Mouse (Mus musculus) forelimb bud, embryonic 11.5 days (tissue): Measurements from ENCODE around the gene Rbm11.
A peak's percentile ranks its signal among the peaks of the same experiment; 100 is the strongest.

Experiments
- DNase-seq: peaks from one replicate; pipeline ENCODE4 v3.0.0-alpha.2; 2012; ENCODE audit warnings: low read depth, low spot score

The Rbm11 gene

GRCm38 (mm10) chr16:75592671-75593500, at the start of gene Rbm11:
TSS of gene Rbm11 (plus strand) at chr16:75592844.
- peak; percentile 73 for DNase-seq

DNA sequence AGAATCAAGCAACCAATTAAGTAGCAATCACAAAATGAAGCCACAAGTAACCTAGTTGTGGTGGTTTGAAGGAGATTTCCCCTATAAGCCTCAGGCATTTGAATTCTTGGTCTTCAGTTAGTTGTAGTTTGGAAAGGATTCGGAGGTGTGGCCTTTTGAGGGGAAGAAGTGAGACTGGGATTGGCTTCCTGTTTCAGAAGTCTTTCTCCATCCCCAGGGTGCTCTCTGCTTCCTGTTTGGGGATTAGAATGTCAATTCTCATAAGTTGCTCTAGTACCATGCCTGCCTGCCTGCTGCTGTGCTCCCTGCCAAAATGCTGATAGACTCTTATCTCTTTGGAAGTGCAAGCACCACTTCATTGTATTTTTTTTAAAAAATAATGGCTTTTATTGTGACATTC, 47.3 kb upstream of the Rbm11 start:
- no peak for DNase-seq

- no peak for DNase-seq
These were observed 29.7 kb upstream of the Rbm11 start for GRCm38 (mm10) chr16:75562910-75563309.

GRCm38 (mm10) chr16:75582279-75582678, 10.4 kb upstream of the Rbm11 start:
- no peak for DNase-seq

DNA sequence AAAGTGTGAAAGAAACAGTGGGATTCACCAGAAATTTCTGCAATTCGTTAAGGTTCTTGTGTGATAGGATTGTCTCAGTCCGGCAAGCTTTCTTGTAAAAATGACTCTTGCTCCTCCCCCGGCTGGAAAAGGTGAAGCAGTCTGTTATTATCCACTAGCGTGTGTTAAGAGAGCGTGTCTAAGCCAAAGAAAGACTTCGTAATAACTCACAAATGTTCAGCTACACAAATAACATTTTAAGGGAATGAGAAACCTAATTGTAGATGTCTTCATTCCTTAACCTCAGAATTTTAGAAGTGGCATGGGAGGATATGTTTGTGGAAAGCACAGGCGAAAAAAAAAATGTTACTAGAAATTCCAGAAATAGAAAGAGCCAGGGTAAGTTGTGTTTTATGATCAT, 6.7 kb upstream of the Rbm11 start, which contains the start of gene Lipi:
Gene Lipi (minus strand): TSS at position 101 of the 400 bp plus-strand sequence.
- DNase-seq, result no peak

DNA sequence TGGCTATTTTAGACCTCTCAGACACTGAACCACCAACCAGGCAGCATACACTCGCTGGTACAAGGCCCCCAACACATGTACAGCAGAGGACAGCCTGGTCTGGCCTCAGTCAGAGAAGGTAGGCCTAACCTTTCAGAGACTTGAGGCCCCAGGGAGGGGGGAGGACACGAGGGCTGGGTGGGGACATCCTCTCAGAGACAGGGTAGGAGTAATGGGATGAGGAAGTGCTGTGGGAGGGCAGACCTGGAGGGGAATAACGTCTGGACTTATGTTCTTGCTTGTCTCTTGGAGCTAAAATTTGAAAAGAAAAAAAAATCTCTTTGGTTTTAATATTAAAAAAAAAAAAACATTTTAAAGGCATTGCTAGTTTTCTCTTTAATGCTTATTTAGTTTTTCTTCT, 6.2 kb upstream of the Rbm11 start:
- no peak for DNase-seq

GRCm38 (mm10) chr16:75593501-75594183, 998 bp downstream of the Rbm11 start:
- DNase-seq, result no peak

GRCm38 (mm10) chr16:75606415-75606814, 13.8 kb downstream of the Rbm11 start:
- no peak for DNase-seq

GRCm38 (mm10) chr16:75612561-75612960, 19.9 kb downstream of the Rbm11 start:
- DNase-seq, result no peak

DNA sequence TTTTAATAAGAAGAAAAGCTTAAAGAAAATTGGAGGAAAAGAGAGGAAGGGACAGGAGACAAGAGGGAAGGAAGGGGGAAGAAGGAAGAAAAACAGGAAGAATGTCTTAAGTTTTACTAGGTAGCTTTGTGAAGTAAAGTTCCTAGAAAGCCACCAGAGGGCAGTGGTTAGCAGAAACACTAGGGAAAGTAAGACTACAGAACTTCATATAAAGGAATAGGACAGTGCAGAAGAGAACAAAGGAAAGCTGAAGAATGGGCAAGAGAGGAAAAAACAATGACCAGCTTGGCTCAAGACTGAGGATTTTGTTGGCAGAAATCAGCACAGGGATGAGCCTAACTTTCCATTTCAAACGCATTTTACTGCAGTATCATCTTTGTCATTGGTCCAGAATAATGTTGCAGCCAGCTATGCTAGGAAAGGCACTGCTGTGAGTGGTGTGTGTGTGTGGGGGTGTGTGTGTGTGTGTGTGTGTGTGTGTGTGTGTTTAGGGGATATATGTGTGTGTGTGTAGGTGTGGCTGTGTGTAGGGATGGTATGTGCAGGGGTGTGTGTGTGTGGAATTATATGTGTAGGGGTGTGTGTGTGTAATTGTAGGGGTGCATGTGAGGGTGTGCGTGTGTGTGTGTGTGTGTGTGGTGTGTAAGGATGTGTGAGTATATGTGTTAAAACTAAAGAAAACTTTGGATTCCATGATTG, 25.2 kb downstream of the Rbm11 start:
- peak; percentile 61 for DNase-seq

DNA sequence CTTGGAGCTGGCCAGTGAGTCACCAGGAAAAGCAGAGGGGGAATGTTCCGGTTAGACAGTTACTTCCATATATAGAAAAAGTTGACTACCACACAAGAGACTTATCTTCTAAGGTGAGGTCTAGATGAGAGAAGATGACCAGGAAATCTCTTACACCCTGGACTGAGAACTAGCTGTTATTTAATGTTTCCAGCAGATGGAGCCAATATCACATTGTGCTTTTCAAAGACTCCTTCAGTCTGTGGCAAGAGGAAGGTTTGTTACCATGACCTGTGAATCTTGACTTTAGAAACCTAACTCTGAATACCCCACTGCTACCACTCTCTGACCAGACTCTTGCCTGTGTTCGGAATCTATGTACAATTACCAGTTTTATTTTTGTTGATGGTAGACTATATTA, 35.2 kb downstream of the Rbm11 start:
- DNase-seq, result no peak
